Mouse (Mus musculus): ENCODE results near the gene Olfr420.

DNA sequence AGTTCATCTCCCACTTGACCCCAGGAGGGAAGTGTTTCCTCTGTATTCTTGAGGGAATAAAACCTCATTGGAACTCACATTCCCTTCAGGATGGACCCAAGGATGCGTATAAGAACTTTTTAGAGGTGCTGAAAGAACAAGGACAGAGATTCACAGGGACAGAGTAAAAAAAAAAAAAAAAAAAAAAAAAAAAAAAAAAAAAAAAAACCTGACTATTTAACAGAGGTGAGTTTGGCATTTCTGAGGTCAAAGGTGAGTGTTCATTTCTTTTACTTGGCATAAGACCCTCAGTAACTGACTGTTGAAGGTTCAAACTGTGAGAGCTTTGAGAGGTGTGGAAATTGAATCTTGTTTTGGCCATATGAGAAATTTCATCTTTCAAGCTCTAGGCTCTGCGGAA, 6.1 kb upstream of the Olfr420 start:
- TF ChIP-seq CTCF (IDR thresholded peaks at IDR 0.05; ENCODE audit: low read depth) (no peak), EP300 (IDR thresholded peaks at IDR 0.05; ENCODE audit: low read depth) (no peak)
